Mouse (Mus musculus) embryonic fibroblast, embryonic 13.5 days (primary cell): ENCODE measurements around the gene Rsad1. TPM values are rescaled to one million over a fixed set of nuclear protein-coding genes. Genes with fewer than 3 reads are reported as not detected.

Experiments used
- H3K27ac ChIP-seq: 2 replicates; pipeline ENCODE4 v1.5.1; 2012; ENCODE audit warnings: low read length, control low read depth, inconsistent platforms; ENCODE audit not compliant: insufficient read depth
- H3K4me1 ChIP-seq: 2 replicates; pipeline ENCODE4 v1.6.1; 2011; ENCODE audit warnings: low read length; ENCODE audit not compliant: control insufficient read depth, insufficient read depth
- H3K4me3 ChIP-seq: 2 replicates; pipeline ENCODE4 v1.5.1; 2011; ENCODE audit warnings: mild to moderate bottlenecking, control low read depth, low read length; ENCODE audit not compliant: insufficient read depth
- CTCF ChIP-seq: IDR thresholded peaks from 2 replicates; pipeline ENCODE4 v1.5.1; 2011; ENCODE audit warnings: mild to moderate bottlenecking, control low read depth, low read length, moderate library complexity, borderline replicate concordance; ENCODE audit not compliant: insufficient read depth
- POLR2A ChIP-seq: IDR thresholded peaks from 2 replicates; pipeline ENCODE4 v1.6.1; 2011; ENCODE audit warnings: low read depth, mild to moderate bottlenecking, control low read depth, low read length, moderate library complexity
- polyA plus RNA-seq: library from polyadenylated mRNA; stranded (reverse); fragments of >200 nt; gene quantifications from 2 replicates; pipeline ENCODE4 v1.2.4, GENCODE M21; 2011; ENCODE audit warnings: low read depth; ENCODE audit not compliant: missing spikeins, insufficient read length

Gene Rsad1
- polyA plus RNA-seq, 1 experiment, result 5.5 TPM

DNA sequence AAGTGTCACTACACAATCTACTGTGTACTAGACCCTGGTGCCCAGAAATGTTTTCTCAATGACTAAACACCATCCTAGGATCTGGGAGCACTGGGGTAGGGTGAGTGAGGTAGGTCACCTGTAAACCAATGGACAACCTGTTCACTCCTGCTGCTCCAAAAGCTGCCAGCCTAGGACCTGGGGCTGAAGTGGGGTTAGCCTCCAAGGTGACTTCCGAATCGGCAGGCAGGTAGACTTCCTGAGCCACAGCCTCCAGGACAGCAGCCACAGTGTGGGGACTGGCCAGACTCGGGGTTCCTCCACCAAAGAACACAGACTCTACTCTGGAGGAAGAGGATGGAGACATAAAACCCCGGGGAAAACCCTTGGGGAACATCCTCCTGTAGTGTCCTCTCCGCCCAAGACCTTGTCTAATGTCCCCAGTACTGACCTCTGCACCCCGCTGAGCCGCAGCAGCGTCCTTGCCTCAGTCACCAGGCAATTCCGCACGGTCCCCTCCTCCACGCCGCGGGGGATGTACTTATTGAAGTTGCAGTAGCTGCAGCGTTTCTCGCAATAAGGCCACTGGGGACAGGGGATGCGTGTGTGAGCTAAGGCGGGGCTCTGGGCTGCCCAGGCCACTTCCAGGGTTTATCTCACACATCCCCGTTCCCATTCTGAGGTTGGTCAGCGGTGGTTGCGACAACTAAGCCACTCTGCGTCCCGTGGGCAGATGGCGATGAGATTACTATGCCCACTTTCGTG lies 842 bp downstream of the Rsad1 start:
- Histone ChIP-seq H3K27ac (peak overlapping the region; percentile 78), H3K4me3 (peak overlapping the region; percentile 45), H3K4me1 (peaks cover 4% of the 10 kb centered on the region; the same call in 1 of the 2 replicates)
- no peak for TF ChIP-seq POLR2A
- no peak for TF ChIP-seq CTCF

DNA sequence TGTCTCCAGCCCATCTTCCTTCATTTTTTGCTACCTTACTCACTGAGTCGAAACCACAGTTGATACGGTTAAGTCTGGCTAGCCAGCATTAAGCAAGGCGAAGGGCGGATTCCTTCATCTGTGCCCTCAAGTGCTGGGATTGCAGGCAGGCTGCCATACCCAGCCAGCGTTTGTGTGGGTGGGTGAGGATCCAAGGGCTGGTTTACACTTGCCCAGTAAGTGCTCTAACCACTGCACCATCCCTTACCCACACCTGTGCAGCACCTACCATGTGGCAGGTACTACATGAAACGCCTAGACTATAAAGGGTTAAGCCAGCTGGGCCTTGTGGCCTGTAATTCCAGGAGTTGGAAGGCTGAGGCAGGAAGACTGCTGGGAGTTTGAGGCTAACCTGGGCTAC lies 1.8 kb downstream of the Rsad1 start:
- H3K4me3 ChIP-seq, result no peak overlapping the region
- no peak overlapping the region for H3K27ac ChIP-seq
- TF ChIP-seq CTCF, result no peak
- TF ChIP-seq POLR2A, result no peak
- peaks cover 4% of the 10 kb centered on the region; the same call in 1 of the 2 replicates for H3K4me1 ChIP-seq

DNA sequence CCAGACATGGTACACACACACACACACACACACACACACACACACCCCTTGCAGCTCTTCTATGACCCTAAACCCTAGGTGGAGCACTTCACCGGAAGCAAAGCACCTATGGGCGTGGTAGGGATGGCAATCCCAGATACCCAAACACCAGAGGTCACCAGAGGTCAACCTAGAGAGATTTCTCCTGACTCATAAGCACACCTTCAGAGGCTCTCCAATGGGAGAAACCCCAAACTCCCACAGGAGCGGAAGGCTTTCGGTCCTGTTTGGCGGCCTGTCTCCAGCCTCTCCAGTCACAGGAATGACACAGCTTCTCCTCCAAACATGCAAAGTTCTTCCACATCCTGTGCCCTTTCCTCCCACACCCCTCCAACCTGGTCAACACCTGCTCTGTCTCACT lies 2.7 kb downstream of the Rsad1 start:
- Histone ChIP-seq H3K4me3 (no peak overlapping the region), H3K27ac (no peak overlapping the region), H3K4me1 (peaks cover 4% of the 10 kb centered on the region; the same call in 1 of the 2 replicates)
- no peak for TF ChIP-seq POLR2A
- TF ChIP-seq CTCF, result no peak

DNA sequence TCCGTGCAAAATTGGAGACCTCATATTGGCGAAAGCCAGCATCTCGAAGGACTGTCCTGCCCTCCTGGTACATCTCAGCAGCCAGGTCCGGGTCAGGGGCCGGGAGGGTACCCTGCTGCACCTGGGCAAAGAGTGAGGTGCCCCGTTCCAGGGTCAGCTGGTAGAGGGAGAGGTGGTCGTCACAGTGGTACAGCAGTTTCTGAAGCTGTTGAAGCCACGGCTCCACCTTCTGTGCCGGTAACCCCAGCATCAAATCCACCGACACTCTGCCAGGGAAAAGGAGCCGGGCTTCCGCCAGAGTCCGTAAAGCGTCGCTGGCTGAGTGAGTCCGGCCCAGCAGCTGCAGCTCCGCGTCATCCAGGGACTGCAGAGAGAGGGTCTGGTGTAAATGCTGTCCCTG lies 4.6 kb downstream of the Rsad1 start:
- 0 out of 2 replicates have a peak, but pooled peaks cover under 1% of the 10 kb centered on the region for H3K4me1 ChIP-seq
- H3K27ac ChIP-seq, result no peak overlapping the region
- no peak overlapping the region for H3K4me3 ChIP-seq
- TF ChIP-seq POLR2A (no peak), CTCF (no peak)

DNA sequence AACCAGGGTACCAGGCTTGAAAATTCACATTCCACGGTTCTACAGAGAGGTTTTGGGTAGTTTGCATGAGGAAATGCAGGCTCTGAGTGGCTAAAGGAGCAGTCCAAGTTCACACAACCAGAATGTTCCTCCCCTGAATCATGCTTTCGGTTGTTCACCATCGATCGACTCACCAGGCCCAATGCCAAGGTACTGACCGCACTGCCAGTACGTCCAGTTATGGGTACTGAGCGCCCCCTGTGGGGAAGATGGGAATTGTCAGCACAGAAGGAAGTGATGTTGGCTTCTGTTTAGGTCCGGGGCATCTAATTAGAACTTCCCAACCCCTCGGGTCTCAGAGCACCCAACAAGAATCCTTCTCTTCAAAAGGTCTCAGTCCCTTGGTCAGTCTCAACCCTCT lies 5.1 kb downstream of the Rsad1 start:
- Histone ChIP-seq H3K4me1 (no peaks in the 10 kb centered on the region), H3K27ac (peak overlapping the region; percentile 73), H3K4me3 (no peak overlapping the region)
- no peak for TF ChIP-seq POLR2A
- TF ChIP-seq CTCF, result peak; percentile 90

DNA sequence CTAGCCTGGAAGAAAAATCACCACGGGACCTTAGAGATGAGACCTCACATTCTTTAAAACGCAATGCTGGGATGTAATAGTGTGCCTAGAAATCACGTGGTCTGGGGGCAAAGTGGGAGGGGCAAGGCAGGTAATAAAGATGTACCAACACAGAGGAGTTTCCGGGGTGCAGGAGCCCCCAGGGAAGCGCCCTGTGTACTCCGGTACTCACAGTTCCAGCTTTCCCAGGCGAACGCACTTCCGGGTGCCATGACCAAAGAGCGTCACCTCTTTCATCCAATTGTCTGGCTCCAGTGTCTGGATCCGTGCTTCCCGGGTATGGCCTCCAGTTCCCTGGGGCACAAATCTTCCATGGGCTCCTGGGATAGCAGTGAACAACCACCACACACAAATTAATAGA lies 5.7 kb downstream of the Rsad1 start:
- Histone ChIP-seq H3K4me1 (no peaks in the 10 kb centered on the region), H3K4me3 (no peak overlapping the region), H3K27ac (peak overlapping the region; percentile 73)
- TF ChIP-seq CTCF, result no peak
- no peak for TF ChIP-seq POLR2A

DNA sequence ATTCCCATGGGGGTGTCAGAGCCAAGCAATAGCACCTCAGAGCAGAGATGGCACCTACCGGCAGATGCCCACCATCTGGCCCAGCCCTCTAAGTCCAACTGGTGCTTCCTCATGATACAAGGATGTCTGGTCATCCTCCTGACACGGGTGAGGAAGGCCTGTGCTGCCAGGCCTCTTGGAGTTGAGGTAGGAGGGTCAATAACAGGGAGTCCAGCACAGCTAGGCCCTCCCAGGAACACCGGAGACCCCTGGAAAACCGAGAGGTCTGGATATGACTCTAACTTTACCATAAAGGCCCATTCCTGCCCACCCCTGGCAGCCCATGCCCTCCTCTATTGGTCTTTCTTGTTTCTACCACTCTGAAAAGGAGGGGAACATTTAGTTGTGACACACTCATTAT lies 6.7 kb downstream of the Rsad1 start:
- TF ChIP-seq POLR2A (no peak), CTCF (no peak)
- no peak overlapping the region for H3K4me3 ChIP-seq
- H3K4me1 ChIP-seq, result no peaks in the 10 kb centered on the region
- H3K27ac ChIP-seq, result no peak overlapping the region

DNA sequence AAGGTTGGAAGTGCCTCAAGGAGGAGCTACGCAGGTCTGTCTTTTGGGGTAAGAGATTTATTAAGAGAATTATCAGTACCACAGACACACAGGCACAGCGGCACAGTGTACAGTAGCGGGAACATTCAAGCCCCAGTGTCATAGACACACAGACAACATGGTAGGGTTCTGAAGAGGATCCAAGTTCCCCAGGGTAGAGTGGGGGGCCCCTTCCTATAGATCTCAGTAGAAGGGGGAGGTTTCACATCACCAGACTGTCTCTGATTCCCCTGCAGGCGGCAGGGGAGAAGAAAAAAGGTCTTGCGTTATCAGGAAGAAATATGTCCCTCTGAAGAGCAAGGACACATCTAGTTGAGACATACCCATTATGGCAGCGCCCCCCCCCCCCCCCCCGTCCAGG lies 9.3 kb downstream of the Rsad1 start:
- no peak overlapping the region for H3K4me3 ChIP-seq
- TF ChIP-seq POLR2A (no peak), CTCF (no peak)
- H3K4me1 ChIP-seq, result no peaks in the 10 kb centered on the region
- no peak overlapping the region for H3K27ac ChIP-seq

DNA sequence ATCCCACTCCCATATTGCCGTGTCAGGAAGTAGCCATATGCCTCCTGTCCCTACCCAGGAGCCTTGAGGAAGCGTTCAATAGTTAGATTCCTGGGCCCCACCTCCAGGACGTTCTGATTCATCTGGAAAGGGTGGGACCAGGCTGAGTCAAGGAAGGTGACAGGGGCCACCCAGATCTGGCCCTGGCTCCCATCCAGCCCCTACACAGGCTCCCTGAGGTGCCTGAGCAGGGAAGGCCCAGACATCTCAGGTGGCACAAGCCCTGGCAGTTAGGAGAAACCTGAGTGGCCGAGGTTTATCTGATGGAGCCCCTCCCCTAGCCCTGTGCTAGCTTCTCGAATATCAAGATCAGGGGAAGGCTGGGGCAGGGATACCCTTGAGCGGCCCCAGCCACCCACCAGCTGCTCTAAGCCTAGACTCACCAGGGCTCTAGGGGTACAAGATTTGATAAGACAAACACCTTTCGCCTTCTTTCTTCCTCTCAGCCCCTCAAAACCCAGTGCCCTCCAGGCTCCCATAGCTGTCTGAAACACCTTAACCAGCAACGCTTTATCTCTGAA lies 10.2 kb downstream of the Rsad1 start:
- TF ChIP-seq CTCF, result no peak
- no peak for TF ChIP-seq POLR2A
- no peak overlapping the region for H3K4me3 ChIP-seq
- no peaks in the 10 kb centered on the region for H3K4me1 ChIP-seq
- no peak overlapping the region for H3K27ac ChIP-seq

DNA sequence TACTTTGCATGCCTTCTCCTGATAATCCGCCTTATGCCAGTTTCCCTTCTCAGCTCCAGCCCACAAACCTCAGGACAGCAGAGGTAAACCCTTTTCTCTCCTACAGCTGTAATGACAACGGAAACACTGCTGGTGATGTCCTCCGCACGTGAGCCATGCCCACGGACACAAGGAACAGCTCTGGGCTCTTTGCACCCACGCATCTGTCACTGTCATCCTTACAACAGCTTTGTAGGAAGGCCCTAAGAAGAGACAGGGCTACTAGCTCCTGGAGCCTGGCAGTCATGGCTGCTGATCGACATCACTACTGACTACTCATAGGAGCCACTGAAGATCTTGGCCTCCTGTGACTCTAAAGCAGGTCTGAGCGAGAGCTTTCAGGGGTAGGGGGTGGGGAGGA lies 15.9 kb downstream of the Rsad1 start:
- H3K4me3 ChIP-seq, result no peak overlapping the region
- no peaks in the 10 kb centered on the region for H3K4me1 ChIP-seq
- no peak overlapping the region for H3K27ac ChIP-seq
- TF ChIP-seq CTCF (no peak), POLR2A (no peak)
